Mouse (Mus musculus): ENCODE measurements around the gene Atp10b. TPM values are rescaled to one million over a fixed set of nuclear protein-coding genes. Genes with fewer than 3 reads are reported as not detected.
"Not testable (repeated sequence)": the region's sequence is repeated elsewhere in the genome, so short reads cannot be mapped to it uniquely, and the experiment has no call there.

The Atp10b gene
- 0.26 and 0.31 TPM in 2 replicates for polyA plus RNA-seq (2012; rRNA removed)

- no peaks in the 10 kb centered on the region for H3K27me3 ChIP-seq (ENCODE audit: control insufficient read depth, insufficient read depth, low read length)
- H3K27ac ChIP-seq (ENCODE audit: control insufficient read depth, insufficient read depth, low read length): no peak within 1 kb of the TSS
- DNase-seq: no peak
- H3K4me1 ChIP-seq (replicated peaks; ENCODE audit: control insufficient read depth, insufficient read depth, low read length): no peaks in the 10 kb centered on the region
- H3K36me3 ChIP-seq (ENCODE audit: control insufficient read depth, insufficient read depth, low read length): no peaks in the 10 kb centered on the region
- no peak within 1 kb of the TSS for H3K4me3 ChIP-seq (ENCODE audit: control insufficient read depth, insufficient read depth, low read length)
- 73% methylated on average over 1 of the region's 1 CpGs for WGBS
- TF ChIP-seq CTCF (IDR thresholded peaks at IDR 0.05; ENCODE audit: borderline replicate concordance, control insufficient read depth, extremely low read depth, insufficient read depth, low read length, poor library complexity) (no peak), POLR2A (IDR thresholded peaks at IDR 0.05; ENCODE audit: control insufficient read depth, extremely low read depth, insufficient read depth, low read length, poor library complexity) (no peak)
These were observed at the start of gene Atp10b for GRCm38 (mm10) chr11:43149577-43149976. Atp10b (plus strand) TSS chr11:43149877.

GRCm38 (mm10) chr11:43101357-43101756 is 48.3 kb upstream of the Atp10b start:
- TF ChIP-seq CTCF (IDR thresholded peaks at IDR 0.05; ENCODE audit: borderline replicate concordance, control insufficient read depth, extremely low read depth, insufficient read depth, low read length, poor library complexity) (no peak), POLR2A (IDR thresholded peaks at IDR 0.05; ENCODE audit: control insufficient read depth, extremely low read depth, insufficient read depth, low read length, poor library complexity) (no peak)
- Histone ChIP-seq H3K4me1 (replicated peaks; ENCODE audit: control insufficient read depth, insufficient read depth, low read length) (no peaks in the 10 kb centered on the region), H3K27ac (ENCODE audit: control insufficient read depth, insufficient read depth, low read length) (no peak overlapping the region), H3K27me3 (ENCODE audit: control insufficient read depth, insufficient read depth, low read length) (no peaks in the 10 kb centered on the region), H3K4me3 (ENCODE audit: control insufficient read depth, insufficient read depth, low read length) (no peak overlapping the region), H3K36me3 (ENCODE audit: control insufficient read depth, insufficient read depth, low read length) (no peaks in the 10 kb centered on the region)
- no peak for DNase-seq
- WGBS: 68% methylated on average over 1 of the region's 1 CpGs

DNA sequence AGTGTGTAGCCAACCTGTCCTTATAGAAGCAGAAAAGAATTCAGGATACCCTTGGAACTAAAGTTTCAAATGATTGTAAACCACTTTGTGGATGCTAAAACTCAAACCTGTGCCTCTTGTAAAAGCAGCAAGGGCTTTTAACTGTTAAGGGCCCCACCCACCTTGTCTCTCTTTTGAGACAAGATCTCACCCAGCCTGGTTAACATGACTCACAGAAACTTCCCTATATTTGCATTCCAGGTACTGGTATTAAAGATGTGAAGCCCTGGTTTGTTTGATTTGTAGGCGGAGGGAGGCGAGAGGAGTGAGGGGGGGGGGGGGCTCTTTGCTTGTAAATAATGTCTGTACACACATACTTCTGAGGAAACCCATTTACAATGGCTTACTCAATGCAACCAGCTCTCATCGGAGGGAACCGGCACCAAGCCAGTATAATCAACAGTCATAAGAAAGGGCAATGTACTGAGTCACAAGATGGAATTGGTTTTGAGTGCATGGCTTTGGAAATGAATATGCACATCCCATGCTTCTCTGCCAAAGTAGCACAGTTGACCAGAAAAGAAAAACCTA is 23.7 kb upstream of the Atp10b start:
- WGBS: 98% methylated on average over 4 of the region's 4 CpGs
- no peak for TF ChIP-seq POLR2A (IDR thresholded peaks at IDR 0.05; ENCODE audit: control insufficient read depth, extremely low read depth, insufficient read depth, low read length, poor library complexity)
- no peak for TF ChIP-seq CTCF (IDR thresholded peaks at IDR 0.05; ENCODE audit: borderline replicate concordance, control insufficient read depth, extremely low read depth, insufficient read depth, low read length, poor library complexity)

GRCm38 (mm10) chr11:43126573-43126972 is 23.1 kb upstream of the Atp10b start:
- 86% methylated on average over 12 of the region's 12 CpGs for WGBS
- not testable (repeated sequence) for H3K36me3 ChIP-seq (ENCODE audit: control insufficient read depth, insufficient read depth, low read length); H3K27me3 ChIP-seq (ENCODE audit: control insufficient read depth, insufficient read depth, low read length); H3K4me3 ChIP-seq (ENCODE audit: control insufficient read depth, insufficient read depth, low read length); H3K4me1 ChIP-seq (replicated peaks; ENCODE audit: control insufficient read depth, insufficient read depth, low read length); DNase-seq; H3K27ac ChIP-seq (ENCODE audit: control insufficient read depth, insufficient read depth, low read length)

More for the DNA sequence above, 23.7 kb upstream of the Atp10b start:
- no peak for DNase-seq
- no peaks in the 10 kb centered on the region for H3K36me3 ChIP-seq (ENCODE audit: control insufficient read depth, insufficient read depth, low read length)
- no peaks in the 10 kb centered on the region for H3K4me1 ChIP-seq (replicated peaks; ENCODE audit: control insufficient read depth, insufficient read depth, low read length)
- no peaks in the 10 kb centered on the region for H3K27me3 ChIP-seq (ENCODE audit: control insufficient read depth, insufficient read depth, low read length)
- H3K27ac ChIP-seq (ENCODE audit: control insufficient read depth, insufficient read depth, low read length): no peak overlapping the region
- H3K4me3 ChIP-seq (ENCODE audit: control insufficient read depth, insufficient read depth, low read length): no peak overlapping the region

GRCm38 (mm10) chr11:43141296-43141695 is 8.4 kb upstream of the Atp10b start:
- WGBS: 93% methylated on average over 1 of the region's 1 CpGs
- no peak for DNase-seq
- Histone ChIP-seq H3K27me3 (ENCODE audit: control insufficient read depth, insufficient read depth, low read length) (no peaks in the 10 kb centered on the region), H3K27ac (ENCODE audit: control insufficient read depth, insufficient read depth, low read length) (no peak overlapping the region), H3K4me1 (replicated peaks; ENCODE audit: control insufficient read depth, insufficient read depth, low read length) (no peaks in the 10 kb centered on the region), H3K4me3 (ENCODE audit: control insufficient read depth, insufficient read depth, low read length) (no peak overlapping the region), H3K36me3 (ENCODE audit: control insufficient read depth, insufficient read depth, low read length) (no peaks in the 10 kb centered on the region)
- TF ChIP-seq CTCF (IDR thresholded peaks at IDR 0.05; ENCODE audit: borderline replicate concordance, control insufficient read depth, extremely low read depth, insufficient read depth, low read length, poor library complexity): no peak
- TF ChIP-seq POLR2A (IDR thresholded peaks at IDR 0.05; ENCODE audit: control insufficient read depth, extremely low read depth, insufficient read depth, low read length, poor library complexity): no peak

DNA sequence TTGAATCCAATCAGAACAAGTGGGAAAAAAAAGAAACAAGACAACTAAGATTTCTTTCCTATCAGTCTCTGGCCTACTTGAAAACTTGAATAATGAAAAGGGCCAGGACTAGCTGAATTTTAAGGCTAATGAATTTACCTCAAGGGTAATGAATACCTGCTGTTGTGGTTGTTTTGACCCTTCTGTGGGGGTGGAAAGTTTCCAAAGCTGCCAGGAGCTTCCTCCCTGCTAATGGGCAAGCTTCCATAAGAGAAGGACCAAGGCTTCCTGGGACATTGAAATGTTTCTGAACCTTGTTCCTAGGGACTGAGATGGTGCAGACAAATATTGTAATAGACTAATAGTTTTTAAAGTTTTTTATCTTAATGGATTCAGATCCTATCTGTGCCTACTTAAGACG is 6.9 kb upstream of the Atp10b start:
- H3K4me1 ChIP-seq (replicated peaks; ENCODE audit: control insufficient read depth, insufficient read depth, low read length): no peaks in the 10 kb centered on the region
- DNase-seq: no peak
- TF ChIP-seq POLR2A (IDR thresholded peaks at IDR 0.05; ENCODE audit: control insufficient read depth, extremely low read depth, insufficient read depth, low read length, poor library complexity): no peak
- TF ChIP-seq CTCF (IDR thresholded peaks at IDR 0.05; ENCODE audit: borderline replicate concordance, control insufficient read depth, extremely low read depth, insufficient read depth, low read length, poor library complexity): no peak
- no peak overlapping the region for H3K27ac ChIP-seq (ENCODE audit: control insufficient read depth, insufficient read depth, low read length)
- H3K27me3 ChIP-seq (ENCODE audit: control insufficient read depth, insufficient read depth, low read length): no peaks in the 10 kb centered on the region
- no peaks in the 10 kb centered on the region for H3K36me3 ChIP-seq (ENCODE audit: control insufficient read depth, insufficient read depth, low read length)
- no peak overlapping the region for H3K4me3 ChIP-seq (ENCODE audit: control insufficient read depth, insufficient read depth, low read length)
- WGBS: 88% methylated on average over 1 of the region's 1 CpGs

GRCm38 (mm10) chr11:43144178-43144577 is 5.5 kb upstream of the Atp10b start:
- no peak for TF ChIP-seq POLR2A (IDR thresholded peaks at IDR 0.05; ENCODE audit: control insufficient read depth, extremely low read depth, insufficient read depth, low read length, poor library complexity)
- no peak overlapping the region for H3K27ac ChIP-seq (ENCODE audit: control insufficient read depth, insufficient read depth, low read length)
- 87% methylated on average over 1 of the region's 1 CpGs for WGBS

DNA sequence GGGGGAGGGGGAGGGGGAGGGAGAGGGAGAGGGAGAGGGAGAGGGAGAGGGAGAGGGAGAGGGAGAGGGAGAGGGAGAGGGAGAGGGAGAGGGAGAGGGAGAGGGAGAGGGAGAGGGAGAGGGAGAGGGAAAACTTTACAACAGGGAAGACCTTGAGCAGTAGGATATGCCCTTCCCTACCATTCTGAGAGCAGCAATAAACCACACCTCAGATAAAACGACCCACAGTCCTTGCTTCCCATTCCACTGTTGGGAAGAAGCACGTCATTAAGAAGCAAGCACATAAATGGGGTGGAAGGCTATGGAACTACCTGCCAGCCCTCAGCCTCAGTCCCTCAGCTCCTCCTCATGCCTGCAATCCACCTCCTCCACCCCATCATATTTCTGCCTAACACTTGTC is 4.8 kb upstream of the Atp10b start:
- H3K36me3 ChIP-seq (ENCODE audit: control insufficient read depth, insufficient read depth, low read length); H3K4me3 ChIP-seq (ENCODE audit: control insufficient read depth, insufficient read depth, low read length); H3K4me1 ChIP-seq (replicated peaks; ENCODE audit: control insufficient read depth, insufficient read depth, low read length); H3K27ac ChIP-seq (ENCODE audit: control insufficient read depth, insufficient read depth, low read length); H3K27me3 ChIP-seq (ENCODE audit: control insufficient read depth, insufficient read depth, low read length); DNase-seq: not testable (repeated sequence)
- WGBS: 34% methylated on average over 2 of the region's 2 CpGs

More at GRCm38 (mm10) chr11:43144178-43144577, 5.5 kb upstream of the Atp10b start:
- H3K4me3 ChIP-seq (ENCODE audit: control insufficient read depth, insufficient read depth, low read length): no peak overlapping the region
- no peaks in the 10 kb centered on the region for H3K27me3 ChIP-seq (ENCODE audit: control insufficient read depth, insufficient read depth, low read length)
- no peak for DNase-seq
- H3K4me1 ChIP-seq (replicated peaks; ENCODE audit: control insufficient read depth, insufficient read depth, low read length): no peaks in the 10 kb centered on the region
- H3K36me3 ChIP-seq (ENCODE audit: control insufficient read depth, insufficient read depth, low read length): no peaks in the 10 kb centered on the region

Measured in thymus, adult 2 months (tissue).